In the genomic region with DNA sequence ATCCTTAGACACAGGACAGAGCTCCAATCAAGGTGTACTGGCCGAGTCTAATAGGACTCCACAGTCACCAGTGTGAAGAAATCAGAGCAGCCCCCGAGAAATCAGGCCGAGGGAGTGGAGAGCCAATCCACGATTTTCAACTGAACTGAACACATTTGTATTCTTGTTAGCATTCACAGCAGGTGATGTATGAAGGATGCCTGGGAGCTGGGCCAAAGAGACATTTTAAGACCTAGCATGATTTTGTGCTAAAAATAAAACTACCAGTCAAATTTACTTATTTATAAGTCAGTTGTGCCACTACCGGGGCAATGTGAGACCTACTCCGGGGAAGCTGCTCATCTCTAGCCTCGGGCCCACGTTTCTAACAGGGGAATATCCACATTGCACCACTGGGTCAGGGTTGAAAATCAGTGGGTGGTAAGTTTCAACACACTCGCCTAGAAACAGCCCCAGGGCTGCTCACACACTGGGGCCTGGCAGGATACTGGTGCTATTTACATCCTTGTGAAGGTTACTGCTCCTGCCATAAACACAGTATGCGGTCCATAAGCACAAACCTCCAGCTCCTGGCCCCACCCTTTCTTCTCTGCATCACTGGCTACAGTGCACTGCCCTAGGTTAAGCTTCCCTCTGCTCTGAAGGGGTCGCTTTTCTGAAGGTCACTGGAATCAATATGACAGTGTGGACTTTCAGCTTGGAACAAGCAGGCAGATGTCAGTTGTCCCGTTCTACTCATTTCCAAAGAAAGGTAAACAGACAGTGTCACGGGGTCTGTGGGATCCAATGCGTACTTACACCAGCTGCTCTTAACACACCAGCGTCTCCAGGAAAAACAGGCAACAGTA, we compare ENCODE assay signal across 8 mouse cellular contexts.
DNase-seq lines count a peak whose midpoint lies in the region; ATAC-seq and TF ChIP-seq lines count a peak whose summit lies in the region.

No protein-coding gene starts in this region.

- 0 out of 2 replicates have a peak, but pooled peaks have one; percentile 40 for ATAC-seq in heart, embryonic 15.5 days (replicated peaks; ENCODE audit: insufficient number of reproducible peaks, insufficient read depth, low FRiP score, low read depth)
- peak; percentile 66 for ATAC-seq in neural tube, embryonic 12.5 days (ENCODE audit: low FRiP score, low read depth)
- no peak for ATAC-seq in megakaryocyte, adult 5-6 weeks (ENCODE audit: poor library complexity, severe bottlenecking)
- no peak for ATAC-seq in granulocyte monocyte progenitor cell, adult 5-6 weeks (replicated peaks; ENCODE audit: poor library complexity, severe bottlenecking)

- no peaks in the 10 kb centered on the region for H3K36me3 ChIP-seq in heart, embryonic 15.5 days
- no peaks in the 10 kb centered on the region for H3K36me3 ChIP-seq in neural tube, embryonic 12.5 days

- H3K27me3 ChIP-seq in heart, embryonic 15.5 days, result no peaks in the 10 kb centered on the region
- no peaks in the 10 kb centered on the region for H3K27me3 ChIP-seq in neural tube, embryonic 12.5 days (replicated peaks)

- WGBS in heart, embryonic 15.5 days, result 41% methylated on average over 15 of the region's 15 CpGs
- 20% methylated on average over 15 of the region's 15 CpGs for whole genome bisulfite sequencing in neural tube, embryonic 12.5 days

- H3K9ac ChIP-seq in heart, embryonic 15.5 days, result no peak overlapping the region
- no peak overlapping the region for H3K9ac ChIP-seq in neural tube, embryonic 12.5 days

- H3K9me3 ChIP-seq in heart, embryonic 15.5 days (replicated peaks), result no peaks in the 10 kb centered on the region
- no peaks in the 10 kb centered on the region for H3K9me3 ChIP-seq in neural tube, embryonic 12.5 days

- TF ChIP-seq CTCF in gastrocnemius, adult 2 months (IDR thresholded peaks at IDR 0.05), result no peak

- no peak for DNase-seq in gastrocnemius, adult 2 months
- no peak for DNase-seq in gastrocnemius, postnatal 4 days (ENCODE audit: low spot score in 2 of 2)
- peak; percentile 86 for DNase-seq in brain, adult 2 months (ENCODE audit: low read depth, low spot score)
- DNase-seq in left cerebral cortex, postnatal 14 days (ENCODE audit: low spot score in 2 of 2), result peak; percentile 34 to 66

- no peak overlapping the region for H3K4me3 ChIP-seq in gastrocnemius, adult 2 months
- no peak overlapping the region for H3K4me3 ChIP-seq in heart, embryonic 15.5 days
- no peak overlapping the region for H3K4me3 ChIP-seq in neural tube, embryonic 12.5 days

- peak overlapping the region; percentile 29; the same call in 1 of the 2 replicates for H3K4me2 ChIP-seq in heart, embryonic 15.5 days
- no peak overlapping the region for H3K4me2 ChIP-seq in neural tube, embryonic 12.5 days (replicated peaks)

- intact Hi-C loops in gastrocnemius, adult 2 months (cut with DNase I), result loop anchor here (2.0 kb wide), 1 partner anchor 39 kb away; no protein-coding TSS in a partner anchor
- intact Hi-C loops in left cerebral cortex, postnatal 14 days (cut with DNase I), result no loop called here

- peaks cover 29% of the 10 kb centered on the region for H3K4me1 ChIP-seq in heart, embryonic 15.5 days (replicated peaks)
- H3K4me1 ChIP-seq in neural tube, embryonic 12.5 days, result no peaks in the 10 kb centered on the region

- peak overlapping the region; percentile 90 for H3K27ac ChIP-seq in gastrocnemius, adult 2 months
- peak overlapping the region; percentile 81 for H3K27ac ChIP-seq in heart, embryonic 15.5 days
- no peak overlapping the region for H3K27ac ChIP-seq in neural tube, embryonic 12.5 days

Comparison
In these comparisons a context has a peak if more than half of its experiments do, and no peak if none do; other contexts are left out.
1. DNase-seq: peak in brain, adult 2 months (single experiment) and left cerebral cortex, postnatal 14 days (2 of 2); none in gastrocnemius, adult 2 months (single experiment) and gastrocnemius, postnatal 4 days (0 of 2).
2. ATAC-seq: peak in heart, embryonic 15.5 days (single experiment) and neural tube, embryonic 12.5 days (single experiment); none in megakaryocyte, adult 5-6 weeks (single experiment) and granulocyte monocyte progenitor cell, adult 5-6 weeks (single experiment).